Mouse (Mus musculus) C2C12 (cell line): ENCODE data around the gene Sh2d3c.

ENCODE experiments used
- CEBPB ChIP-seq: IDR thresholded peaks from one replicate; pipeline ENCODE4 v1.6.1; 2011; ENCODE audit warnings: low read depth, mild to moderate bottlenecking, control low read depth, moderate library complexity
- CTCF ChIP-seq: IDR thresholded peaks from one replicate; pipeline ENCODE4 v1.5.1; 2011; ENCODE audit not compliant: control insufficient read depth, insufficient read depth, insufficient read length
- MAX ChIP-seq: IDR thresholded peaks from one replicate; pipeline ENCODE4 v1.6.1; 2011; ENCODE audit warnings: mild to moderate bottlenecking, control low read depth
- MYOD1 ChIP-seq: IDR thresholded peaks from one replicate; pipeline ENCODE4 v1.6.1; 2011; ENCODE audit warnings: low read depth; ENCODE audit not compliant: control insufficient read depth, insufficient read length
- MYOG ChIP-seq: IDR thresholded peaks from one replicate; pipeline ENCODE4 v1.6.1; 2011; ENCODE audit not compliant: control insufficient read depth, insufficient read length; ENCODE audit errors: extremely low read depth
- USF1 ChIP-seq: IDR thresholded peaks from one replicate; pipeline ENCODE4 v1.6.1; 2011; ENCODE audit warnings: low read depth, mild to moderate bottlenecking, control low read depth, moderate library complexity

- TF ChIP-seq USF1 (no peak), CTCF (no peak), MAX (no peak), MYOD1 (no peak), MYOG (no peak), CEBPB (no peak)
Observed at GRCm38 (mm10) chr2:32742173-32742531, 21.3 kb downstream of the Sh2d3c start.
